Mouse (Mus musculus) ES-E14 (cell line): ENCODE measurements around the gene Tex19.2.

Source experiments
- HCFC1 ChIP-seq: IDR thresholded peaks from 2 replicates; pipeline ENCODE4 v1.6.1; 2012; ENCODE audit warnings: low read length, inconsistent platforms, borderline replicate concordance; ENCODE audit not compliant: insufficient read depth
- MAFK ChIP-seq: IDR thresholded peaks from 2 replicates; pipeline ENCODE4 v1.6.1; 2014; ENCODE audit warnings: mild to moderate bottlenecking, low read depth, low read length, inconsistent platforms; ENCODE audit not compliant: insufficient read depth
- ZC3H11A ChIP-seq: IDR thresholded peaks from 2 replicates; pipeline ENCODE4 v1.6.1; 2012; ENCODE audit warnings: low read depth, mild to moderate bottlenecking, inconsistent platforms, low read length, borderline replicate concordance
- ZNF384 ChIP-seq: IDR thresholded peaks from 2 replicates; pipeline ENCODE4 v1.6.1; 2012; ENCODE audit warnings: low read depth, low read length, inconsistent platforms

DNA sequence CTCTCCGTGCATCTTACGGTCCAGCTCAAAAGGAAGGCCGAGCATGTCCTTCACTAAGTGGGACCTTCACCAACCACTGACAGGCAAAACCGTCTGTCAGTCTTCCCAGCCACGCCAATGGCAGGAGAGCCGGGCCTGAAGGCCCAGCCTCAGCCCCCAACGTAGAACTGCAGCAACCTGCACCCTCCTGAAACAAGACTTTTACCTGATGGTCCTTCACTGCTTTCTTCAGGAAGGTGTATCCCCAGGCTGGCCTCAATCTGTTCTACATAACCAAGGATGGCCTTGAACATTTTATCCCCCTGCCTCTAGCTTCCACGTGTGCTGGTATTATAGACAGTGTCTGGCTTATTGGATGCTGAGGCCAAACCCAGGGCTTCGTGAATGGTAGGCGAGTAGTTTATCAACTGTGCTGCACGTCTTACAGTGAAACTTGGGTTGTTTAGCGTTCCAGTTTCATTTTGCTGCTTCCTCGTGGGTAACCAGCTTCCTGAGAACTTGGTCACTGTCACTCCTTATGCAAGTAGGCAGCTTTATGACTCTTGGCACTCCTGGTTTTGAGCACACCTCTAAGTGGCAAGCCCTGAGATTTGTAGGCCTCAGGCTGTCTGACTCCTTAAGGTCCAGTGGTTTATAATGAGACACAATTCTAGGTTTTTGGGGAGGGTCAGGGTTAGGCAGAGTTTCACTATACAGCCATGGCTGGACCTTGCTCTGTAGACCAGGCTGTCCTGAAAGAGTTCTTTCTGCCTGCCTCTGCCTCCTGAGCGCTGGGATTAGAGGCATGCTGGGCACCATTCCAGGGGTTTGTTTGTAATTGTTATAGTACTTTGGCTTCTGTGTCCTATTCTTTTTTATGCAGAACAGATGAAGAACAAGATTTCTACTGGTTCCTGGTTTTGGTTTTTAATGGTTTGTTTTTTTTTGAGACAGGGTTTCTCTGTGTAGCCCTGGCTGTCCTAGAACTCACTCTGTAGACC lies 25.6 kb downstream of the Tex19.2 start:
- no peak for TF ChIP-seq MAFK
- no peak for TF ChIP-seq ZC3H11A
- no peak for TF ChIP-seq ZNF384
- TF ChIP-seq HCFC1 = no peak
